Mouse (Mus musculus) lung, embryonic 16.5 days (tissue): ENCODE measurements at regions not wholly inside any gene's neighbourhood (a gene's known extent, or its start where the extent isn't known, plus 50 kb on each side); places are given as distances from the start of the nearest gene placed in this dataset.

ENCODE experiments used
- ATAC-seq: fragments of 200-750 bp; cut with Nextera tagmentation; 2 replicates; pipeline ENCODE4 v1.8.0; 2017; ENCODE audit warnings: low read depth, mild to moderate bottlenecking, moderate library complexity
- H3K27ac ChIP-seq: fragments of 300-500 bp; sonication (generic); 2 replicates; pipeline ENCODE4 v1.5.1; 2014; ENCODE audit warnings: mild to moderate bottlenecking, control low read depth, low read length
- H3K27me3 ChIP-seq: fragments of 300-500 bp; sonication (generic); 2 replicates; pipeline ENCODE4 v1.6.1; 2014; ENCODE audit warnings: low read depth, low read length, mixed read lengths; ENCODE audit not compliant: control insufficient read depth, insufficient read depth
- H3K36me3 ChIP-seq: fragments of 300-500 bp; sonication (generic); 2 replicates; pipeline ENCODE4 v1.6.1; 2014; ENCODE audit warnings: low read length; ENCODE audit not compliant: control insufficient read depth, insufficient read depth
- H3K4me1 ChIP-seq: fragments of 300-500 bp; sonication (generic); replicated peaks from 2 replicates; pipeline ENCODE4 v1.6.1; 2014; ENCODE audit warnings: low read length, mixed read lengths; ENCODE audit not compliant: control insufficient read depth, insufficient read depth
- H3K4me2 ChIP-seq: fragments of 300-500 bp; sonication (generic); 2 replicates; pipeline ENCODE4 v1.6.1; 2014; ENCODE audit warnings: low read depth, low read length, control low read depth
- H3K4me3 ChIP-seq: fragments of 300-500 bp; sonication (generic); 2 replicates; pipeline ENCODE4 v1.5.1; 2014; ENCODE audit warnings: mild to moderate bottlenecking, low read length, control low read depth
- H3K9ac ChIP-seq: fragments of 300-500 bp; sonication (generic); 2 replicates; pipeline ENCODE4 v1.6.1; 2014; ENCODE audit warnings: low read length, control low read depth
- H3K9me3 ChIP-seq: fragments of 300-500 bp; sonication (generic); 2 replicates; pipeline ENCODE4 v1.6.1; 2016; ENCODE audit warnings: low read length; ENCODE audit not compliant: control insufficient read depth
- WGBS: fragments of 180-500 bp; shearing (Covaris S2); extraction: QIAGEN DNeasy Blood & Tissue Kit; methylation state at CpG from one replicate; pipeline ENCODE4 v1.1.7; 2014; 5-methylcytosine and 5-hydroxymethylcytosine counted together

GRCm38 (mm10) chr16:22719791-22720190 is 62.8 kb upstream of the Dgkg start:
- Histone ChIP-seq H3K36me3 (no peaks in the 10 kb centered on the region), H3K4me3 (no peak overlapping the region), H3K27ac (no peak overlapping the region), H3K4me2 (no peak overlapping the region), H3K9ac (no peak overlapping the region), H3K27me3 (no peaks in the 10 kb centered on the region), H3K4me1 (no peaks in the 10 kb centered on the region), H3K9me3 (no peaks in the 10 kb centered on the region)
- 66% methylated on average over 4 of the region's 4 CpGs for WGBS
- no peak for ATAC-seq

DNA sequence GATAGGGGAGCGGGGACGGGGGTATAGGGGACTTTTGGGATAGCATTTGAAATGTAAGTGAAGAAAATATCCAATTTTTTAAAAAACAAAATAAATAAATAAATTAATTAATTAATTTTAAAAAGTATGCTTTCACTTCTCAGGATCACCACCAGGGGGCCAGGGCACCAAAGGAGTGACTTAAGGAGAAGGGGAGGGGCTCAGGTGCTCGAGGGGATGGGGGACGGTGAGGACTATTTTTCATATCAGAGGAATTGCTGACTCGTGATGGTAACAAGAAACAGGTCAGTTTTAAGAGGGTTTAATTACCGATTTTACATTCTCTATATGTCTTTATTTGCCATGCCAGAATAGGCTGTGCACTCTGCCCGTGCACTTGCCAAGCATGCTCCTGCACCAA is 62.3 kb upstream of the Dgkg start:
- H3K4me3 ChIP-seq, result no peak overlapping the region
- no peaks in the 10 kb centered on the region for H3K4me1 ChIP-seq
- no peaks in the 10 kb centered on the region for H3K9me3 ChIP-seq
- no peak overlapping the region for H3K4me2 ChIP-seq
- H3K36me3 ChIP-seq, result no peaks in the 10 kb centered on the region
- no peak overlapping the region for H3K9ac ChIP-seq
- H3K27ac ChIP-seq, result no peak overlapping the region
- ATAC-seq, result no peak
- H3K27me3 ChIP-seq, result no peaks in the 10 kb centered on the region
- 44% methylated on average over 7 of the region's 7 CpGs for WGBS

- H3K27me3 ChIP-seq, result no peaks in the 10 kb centered on the region
- no peak for ATAC-seq
- no peaks in the 10 kb centered on the region for H3K9me3 ChIP-seq
- H3K4me1 ChIP-seq, result no peaks in the 10 kb centered on the region
- no peak overlapping the region for H3K4me3 ChIP-seq
- no peak overlapping the region for H3K27ac ChIP-seq
- H3K36me3 ChIP-seq, result no peaks in the 10 kb centered on the region
- no peak overlapping the region for H3K4me2 ChIP-seq
- no peak overlapping the region for H3K9ac ChIP-seq
- 28% methylated on average over 2 of the region's 2 CpGs for WGBS
These were observed 60.4 kb upstream of the Dgkg start for GRCm38 (mm10) chr16:22717462-22717861.

- no peak overlapping the region for H3K27ac ChIP-seq
- H3K4me3 ChIP-seq, result no peak overlapping the region
- WGBS, result 86% methylated on average over 8 of the region's 8 CpGs
- H3K9me3 ChIP-seq, result no peaks in the 10 kb centered on the region
- no peak overlapping the region for H3K4me2 ChIP-seq
- no peaks in the 10 kb centered on the region for H3K36me3 ChIP-seq
- no peak for ATAC-seq
- no peaks in the 10 kb centered on the region for H3K27me3 ChIP-seq
- H3K9ac ChIP-seq, result no peak overlapping the region
- no peaks in the 10 kb centered on the region for H3K4me1 ChIP-seq
These were observed 59.3 kb upstream of the Dgkg start for GRCm38 (mm10) chr16:22716306-22716830.

DNA sequence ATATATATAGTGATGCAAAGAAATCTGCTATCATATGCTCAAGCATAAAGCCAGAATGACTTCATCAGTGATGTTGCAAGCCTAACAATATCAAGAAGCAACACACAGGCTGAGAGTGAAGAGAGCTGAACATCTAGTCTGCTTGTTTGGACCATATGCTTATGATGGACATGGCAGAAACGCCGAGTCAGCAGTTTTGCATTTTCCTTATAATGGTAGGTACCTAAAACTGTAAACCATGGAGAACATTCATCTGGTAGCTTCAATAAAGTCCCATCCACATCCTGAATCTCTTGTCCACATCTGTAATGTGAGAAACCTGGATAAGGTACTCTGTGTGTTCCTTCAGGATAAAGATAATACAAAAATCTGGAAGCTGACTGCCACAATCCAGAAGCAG is 57.3 kb upstream of the Dgkg start:
- no peak overlapping the region for H3K9ac ChIP-seq
- H3K36me3 ChIP-seq, result no peaks in the 10 kb centered on the region
- no peak for ATAC-seq
- no peak overlapping the region for H3K4me3 ChIP-seq
- H3K4me2 ChIP-seq, result no peak overlapping the region
- H3K27me3 ChIP-seq, result no peaks in the 10 kb centered on the region
- H3K9me3 ChIP-seq, result no peaks in the 10 kb centered on the region
- no peaks in the 10 kb centered on the region for H3K4me1 ChIP-seq
- WGBS, result 90% methylated on average over 2 of the region's 2 CpGs
- H3K27ac ChIP-seq, result no peak overlapping the region

- 50% methylated on average over 9 of the region's 9 CpGs for WGBS
- no peak for ATAC-seq
These were observed 51.7 kb upstream of the Dgkg start for GRCm38 (mm10) chr16:22708768-22709167.

More at GRCm38 (mm10) chr16:22708768-22709167, 51.7 kb upstream of the Dgkg start:
- H3K4me3 ChIP-seq, result no peak overlapping the region
- no peaks in the 10 kb centered on the region for H3K27me3 ChIP-seq
- no peaks in the 10 kb centered on the region for H3K36me3 ChIP-seq
- H3K4me2 ChIP-seq, result no peak overlapping the region
- H3K9me3 ChIP-seq, result no peaks in the 10 kb centered on the region
- no peak overlapping the region for H3K9ac ChIP-seq
- H3K27ac ChIP-seq, result no peak overlapping the region
- H3K4me1 ChIP-seq, result no peaks in the 10 kb centered on the region
